Mouse (Mus musculus) heart, adult 2 months (tissue): ENCODE measurements around the gene Tut1.

Source experiments
- CTCF ChIP-seq: fragments of 200-600 bp; IDR thresholded peaks from 2 replicates; pipeline ENCODE4 v1.8.1; 2022; ENCODE audit warnings: antibody characterized with exemption, mild to moderate bottlenecking, moderate library complexity
- EP300 ChIP-seq: fragments of 200-500 bp; IDR thresholded peaks from 2 replicates; pipeline ENCODE4 v1.6.1; 2011; ENCODE audit warnings: low read depth, low read length, control low read depth; ENCODE audit not compliant: insufficient read depth
- POLR2A ChIP-seq: fragments of 200-500 bp; IDR thresholded peaks from 2 replicates; pipeline ENCODE4 v1.6.1; 2011; ENCODE audit warnings: mild to moderate bottlenecking, low read depth, low read length, control low read depth; ENCODE audit not compliant: insufficient read depth

DNA sequence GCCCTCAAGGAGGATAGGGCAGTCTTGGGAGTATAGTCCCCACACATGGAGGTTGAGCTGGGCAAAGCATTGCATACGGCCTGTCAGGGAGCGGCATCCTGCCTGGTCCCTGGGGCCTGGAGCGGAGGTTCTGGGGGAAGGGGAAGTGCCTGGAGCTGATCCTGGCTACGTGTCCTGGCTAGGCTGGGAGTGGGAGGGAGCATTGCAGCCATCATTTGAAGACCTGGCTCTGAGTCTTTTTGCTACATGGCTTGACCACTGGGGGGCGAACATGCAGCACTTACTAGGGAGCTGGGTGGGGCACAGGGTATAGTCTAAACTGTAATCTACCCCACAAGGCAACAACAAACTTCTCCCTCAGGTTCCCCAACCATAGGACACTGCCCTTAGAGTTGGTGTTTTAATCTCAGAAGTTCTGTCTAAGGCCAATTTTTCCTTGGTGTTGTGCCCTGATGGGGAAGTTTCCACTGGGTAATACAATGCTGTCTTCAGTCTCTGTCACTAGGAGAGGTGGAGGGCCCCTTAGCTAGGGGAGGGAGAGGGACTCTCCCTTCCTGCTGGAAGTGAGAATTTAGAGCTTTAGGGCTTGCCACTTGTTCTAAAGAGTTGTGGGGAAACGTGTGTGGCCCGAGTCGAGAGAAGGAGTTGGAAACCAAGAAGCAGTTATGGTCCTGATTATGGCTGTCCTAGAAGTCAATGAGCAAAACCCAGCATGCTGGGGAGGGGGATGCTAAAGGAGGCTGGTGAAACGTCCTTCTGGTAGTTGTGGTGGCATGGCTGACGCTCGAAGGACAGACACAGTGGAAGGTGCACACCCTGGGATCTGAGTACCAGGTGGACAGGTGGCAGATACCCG, 39.4 kb downstream of the Tut1 start:
- TF ChIP-seq CTCF: no peak; the same call in 1 of the 2 replicates
- peak; percentile 95 for TF ChIP-seq EP300
- TF ChIP-seq POLR2A: peak; percentile 87
